In genomic region chr7:130206181-130206582, GRCm38 (mm10) we compare ENCODE assay signal across 10 mouse cellular contexts.
A peak's percentile ranks its signal among the peaks of the same experiment; 100 is the strongest.
DNase-seq lines count a peak whose midpoint lies in the region; ATAC-seq and TF ChIP-seq lines count a peak whose summit lies in the region.
"Had no signal": no experiment of that assay in that cellular context is flagged by ENCODE, and none has a peak within 500 bp of the region (broad histone marks: within the 10 kb centered on the region; RNA-seq: fewer than 3 reads in every experiment).

No protein-coding gene starts in this region.

- no peak overlapping the region for H3K4me2 ChIP-seq in intestine, embryonic 15.5 days (replicated peaks)
- H3K4me2 ChIP-seq in intestine, postnatal 0 days (replicated peaks; ENCODE audit: low read depth), result no peak overlapping the region
- peak overlapping the region; percentile 21 for H3K4me2 ChIP-seq in forebrain, embryonic 11.5 days (ENCODE audit: low read depth, low read length, severe bottlenecking)
- H3K4me2 ChIP-seq in midbrain, embryonic 16.5 days (ENCODE audit: low read length), result no peak overlapping the region

- peak; percentile 62 for DNase-seq in forebrain, embryonic 11.5 days (ENCODE audit: low spot score)
- peak; percentile 64 to 68 for DNase-seq in kidney, postnatal 36 days
- DNase-seq in spleen, adult 12 weeks (ENCODE audit: low spot score), result no peak
- DNase-seq in cerebellum, postnatal 14 days, result no peak
- DNase-seq in cerebellum, adult 18-20 months, result no peak
- DNase-seq: layer of hippocampus, postnatal 36 days had no signal

- no peak overlapping the region for H3K9ac ChIP-seq in intestine, embryonic 15.5 days
- H3K9ac ChIP-seq in intestine, postnatal 0 days (ENCODE audit: low read depth, low read length), result no peak overlapping the region
- no peak overlapping the region for H3K9ac ChIP-seq in forebrain, embryonic 11.5 days (ENCODE audit: low read length)
- H3K9ac ChIP-seq in midbrain, embryonic 16.5 days (ENCODE audit: low read depth, low read length), result no peak overlapping the region

- WGBS in intestine, embryonic 15.5 days, result 36% methylated on average over 6 of the region's 6 CpGs
- 37% methylated on average over 6 of the region's 6 CpGs for WGBS in intestine, postnatal 0 days
- 5% methylated on average over 6 of the region's 6 CpGs for WGBS in forebrain, embryonic 11.5 days
- WGBS in midbrain, embryonic 16.5 days, result 11% methylated on average over 6 of the region's 6 CpGs

- H3K4me1 ChIP-seq in intestine, embryonic 15.5 days (replicated peaks), result 0 out of 2 replicates have a peak, but pooled peaks cover 10% of the 10 kb centered on the region
- no peaks in the 10 kb centered on the region for H3K4me1 ChIP-seq in intestine, postnatal 0 days (replicated peaks; ENCODE audit: control insufficient read depth, insufficient read depth, low read length)
- H3K4me1 ChIP-seq in forebrain, embryonic 11.5 days (replicated peaks; ENCODE audit: control insufficient read depth, insufficient read depth, low read length), result peaks cover 25% of the 10 kb centered on the region
- peaks cover 7% of the 10 kb centered on the region for H3K4me1 ChIP-seq in midbrain, embryonic 16.5 days (ENCODE audit: control insufficient read depth, insufficient read depth, low read length)
- H3K4me1 ChIP-seq: megakaryocyte, embryonic 14.5 days had no signal

- no peak for TF ChIP-seq CTCF in intestine, postnatal 0 days (IDR thresholded peaks at IDR 0.05; ENCODE audit: low read depth)

- H3K27me3 ChIP-seq in intestine, embryonic 15.5 days (replicated peaks), result no peaks in the 10 kb centered on the region
- H3K27me3 ChIP-seq in intestine, postnatal 0 days (replicated peaks; ENCODE audit: control insufficient read depth, insufficient read depth, low read length), result no peaks in the 10 kb centered on the region
- H3K27me3 ChIP-seq in forebrain, embryonic 11.5 days (ENCODE audit: control insufficient read depth, insufficient read depth, low read length), result no peaks in the 10 kb centered on the region
- no peaks in the 10 kb centered on the region; the same call in 1 of the 2 replicates for H3K27me3 ChIP-seq in midbrain, embryonic 16.5 days (ENCODE audit: control insufficient read depth, insufficient read depth, low read depth, low read length)
- H3K27me3 ChIP-seq: megakaryocyte, embryonic 14.5 days had no signal

- no peak overlapping the region for H3K4me3 ChIP-seq in intestine, embryonic 15.5 days (replicated peaks)
- no peak overlapping the region for H3K4me3 ChIP-seq in intestine, postnatal 0 days (ENCODE audit: low read depth, low read length)
- H3K4me3 ChIP-seq in forebrain, embryonic 11.5 days (ENCODE audit: low read depth, low read length), result no peak overlapping the region
- H3K4me3 ChIP-seq in midbrain, embryonic 16.5 days (ENCODE audit: low read depth, low read length), result no peak overlapping the region
- H3K4me3 ChIP-seq: megakaryocyte, embryonic 14.5 days had no signal

- H3K27ac ChIP-seq in intestine, embryonic 15.5 days, result no peak overlapping the region
- H3K27ac ChIP-seq in intestine, postnatal 0 days (ENCODE audit: low read depth, low read length), result no peak overlapping the region
- H3K27ac ChIP-seq in forebrain, embryonic 11.5 days (ENCODE audit: low read depth, low read length), result peak overlapping the region; percentile 63
- H3K27ac ChIP-seq in midbrain, embryonic 16.5 days (ENCODE audit: low read length), result 0 out of 2 replicates have a peak overlapping the region, but pooled peaks have one; percentile 0

- H3K36me3 ChIP-seq in intestine, embryonic 15.5 days, result 0 out of 2 replicates have a peak, but pooled peaks cover 3% of the 10 kb centered on the region
- peaks cover 5% of the 10 kb centered on the region; the same call in 1 of the 2 replicates for H3K36me3 ChIP-seq in intestine, postnatal 0 days (ENCODE audit: control insufficient read depth, insufficient read depth)
- no peaks in the 10 kb centered on the region for H3K36me3 ChIP-seq in forebrain, embryonic 11.5 days (ENCODE audit: control insufficient read depth, insufficient read depth, low read length)
- H3K36me3 ChIP-seq in midbrain, embryonic 16.5 days (ENCODE audit: control insufficient read depth, insufficient read depth, low read length), result no peaks in the 10 kb centered on the region

- H3K9me3 ChIP-seq in intestine, embryonic 15.5 days, result no peaks in the 10 kb centered on the region
- no peaks in the 10 kb centered on the region for H3K9me3 ChIP-seq in intestine, postnatal 0 days (ENCODE audit: control insufficient read depth)
- H3K9me3 ChIP-seq in forebrain, embryonic 11.5 days (ENCODE audit: control insufficient read depth, low read length), result no peaks in the 10 kb centered on the region
- no peaks in the 10 kb centered on the region for H3K9me3 ChIP-seq in midbrain, embryonic 16.5 days (replicated peaks; ENCODE audit: control insufficient read depth, low read length, poor library complexity, severe bottlenecking)

- 0 out of 2 replicates have a peak, but pooled peaks have one; percentile 31 for ATAC-seq in intestine, embryonic 15.5 days
- no peak for ATAC-seq in intestine, postnatal 0 days
- peak; percentile 64 for ATAC-seq in forebrain, embryonic 11.5 days (replicated peaks; ENCODE audit: low FRiP score)
- ATAC-seq in midbrain, embryonic 16.5 days, result no peak; the same call in 1 of the 2 replicates

Comparison
In these comparisons a context has a peak if more than half of its experiments do, and no peak if none do; other contexts are left out.
1. ATAC-seq: peak in intestine, embryonic 15.5 days (single experiment) and forebrain, embryonic 11.5 days (single experiment); none in intestine, postnatal 0 days (single experiment) and midbrain, embryonic 16.5 days (single experiment).
2. H3K27ac ChIP-seq: peak in forebrain, embryonic 11.5 days (single experiment) and midbrain, embryonic 16.5 days (single experiment); none in intestine, embryonic 15.5 days (single experiment) and intestine, postnatal 0 days (single experiment).
3. DNase-seq: peak in forebrain, embryonic 11.5 days (single experiment) and kidney, postnatal 36 days (2 of 2); none in spleen, adult 12 weeks (single experiment), cerebellum, postnatal 14 days (0 of 2) and cerebellum, adult 18-20 months (0 of 2).